Mouse (Mus musculus) Patski (cell line): Measurements from ENCODE around the gene Ankrd34b. TPM values are rescaled to one million over a fixed set of nuclear protein-coding genes. Genes with fewer than 3 reads are reported as not detected.
A peak's percentile ranks its signal among the peaks of the same experiment; 100 is the strongest.

Experiments
- ATAC-seq: fragments of 100-300 bp; one replicate; pipeline ENCODE4 v1.8.0; 2021
- CTCF ChIA-PET: fragments of 350-600 bp; sonication (Branson Sonifier 250); formaldehyde crosslinking; loops from one replicate; lab custom pipeline; 2022; ENCODE audit warnings: inconsistent platforms; lab: Charles Lee
- POLR2A ChIA-PET: fragments of 350-600 bp; sonication (Branson Sonifier 250); formaldehyde crosslinking; loops from one replicate; lab custom pipeline; 2022; ENCODE audit warnings: antibody characterized with exemption, inconsistent platforms; lab: Charles Lee
- DNase-seq: peaks from one replicate; pipeline ENCODE4 v3.0.0-alpha.2; 2011; ENCODE audit warnings: low read depth, low spot score
- H3K27me3 ChIP-seq: fragments of 371-371 bp; one replicate; pipeline ENCODE4 v1.5.1; 2021
- CTCF ChIP-seq: fragments of 100-300 bp; IDR thresholded peaks from one replicate; pipeline ENCODE4 v1.5.1; 2021
- in situ Hi-C: fragments of 300-500 bp; cut with MboI; formaldehyde crosslinking; loops from 3 replicates; pipeline ENCODE4 v1.11.1; 2018; ENCODE audit warnings: low pct_unique_long_range_greater_than_20kb, mixed read lengths
- polyA plus RNA-seq: library from polyadenylated mRNA; unstranded; gene quantifications from one replicate; pipeline ENCODE4 v1.2.3, GENCODE M21; 2021

Ankrd34b gene
- polyA plus RNA-seq, 1 experiment from 2014 or later, result 0.01 TPM

DNA sequence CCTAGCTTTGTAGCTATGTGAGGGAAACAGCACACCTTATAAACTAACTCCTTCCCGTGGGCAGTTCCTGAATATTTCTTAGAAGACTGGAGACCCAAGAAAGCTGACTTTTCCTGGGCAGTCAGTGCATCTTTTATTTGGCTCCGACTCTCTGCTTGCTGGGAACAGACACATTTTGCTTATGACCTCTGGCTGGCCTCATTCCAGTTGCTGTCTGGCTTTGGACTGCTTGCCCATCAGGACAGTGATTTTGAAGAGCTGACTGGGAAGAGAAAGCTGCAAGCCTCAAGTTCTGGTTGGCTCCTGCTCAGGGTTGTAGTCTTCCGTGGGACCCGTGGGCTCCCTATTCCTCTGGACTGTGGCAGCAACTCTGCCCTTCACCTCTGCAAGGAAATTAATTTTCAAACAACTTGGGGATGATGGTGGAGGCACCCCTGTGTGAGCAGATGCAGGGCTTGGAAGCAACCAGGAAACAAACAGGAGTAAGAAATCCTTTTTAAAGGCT lies 1.7 kb downstream of the Ankrd34b start:
- in situ Hi-C loops, result no loop called here
- no peak for DNase-seq
- H3K27me3 ChIP-seq, result peaks cover 25% of the 10 kb centered on the region
- ChIA-PET POLR2A (no interaction called here), CTCF (no interaction called here)
- no peak for TF ChIP-seq CTCF
- ATAC-seq, result no peak

DNA sequence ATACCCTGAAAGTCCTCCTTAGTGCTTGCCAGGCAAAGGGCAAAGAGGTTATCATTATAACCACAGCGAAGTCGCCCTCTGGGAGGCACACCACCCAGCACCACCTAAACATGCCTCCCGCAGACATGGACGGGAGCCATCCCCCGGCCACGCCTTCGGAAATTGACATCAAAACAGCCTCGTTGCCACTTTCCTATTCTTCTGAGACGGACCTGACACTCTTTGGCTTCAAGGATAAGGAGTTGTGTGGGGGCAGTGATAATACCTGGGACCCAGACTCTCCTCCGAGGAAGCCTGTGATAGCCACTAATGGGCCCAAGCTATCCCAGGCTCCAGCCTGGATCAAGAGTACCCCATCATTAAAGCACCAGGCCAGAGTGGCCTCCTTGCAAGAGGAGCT lies 13.0 kb downstream of the Ankrd34b start:
- CTCF ChIA-PET, result no interaction called here
- in situ Hi-C loops, result no loop called here

GRCm38 (mm10) chr13:92440286-92440685 lies 14.6 kb downstream of the Ankrd34b start:
- POLR2A ChIA-PET, result interaction anchor here (0.5 kb wide), 1 partner anchor 376 kb away, joined by 3 read pairs; no protein-coding TSS in a partner anchor
- in situ Hi-C loops, result no loop called here
- no peak for DNase-seq
- no peak for TF ChIP-seq CTCF
- CTCF ChIA-PET, result no interaction called here
- H3K27me3 ChIP-seq, result peaks cover 7% of the 10 kb centered on the region
- ATAC-seq, result no peak

More for the DNA sequence above, 13.0 kb downstream of the Ankrd34b start:
- ATAC-seq (no peak), DNase-seq (no peak)
- TF ChIP-seq CTCF, result no peak
- POLR2A ChIA-PET, result no interaction called here
- peaks cover 7% of the 10 kb centered on the region for H3K27me3 ChIP-seq

DNA sequence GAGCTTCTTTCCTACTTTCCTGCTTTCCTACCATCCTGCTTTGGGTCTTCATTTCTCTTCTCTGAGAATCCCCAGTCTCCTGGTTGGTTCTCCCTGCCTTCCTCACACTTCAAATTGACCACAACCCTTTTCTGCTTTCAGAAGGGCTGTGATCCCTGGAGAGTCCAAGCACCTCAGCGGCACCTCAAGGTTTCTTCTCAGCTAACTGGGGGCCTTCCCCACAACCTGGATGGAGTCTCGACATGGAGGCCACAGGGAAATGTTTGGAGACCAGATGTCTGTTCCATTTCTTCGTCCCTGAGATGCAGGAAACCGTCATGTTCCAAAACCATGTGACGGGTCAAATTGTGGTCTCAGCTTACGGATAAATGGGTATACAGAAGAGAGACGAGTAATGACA lies 21.2 kb downstream of the Ankrd34b start:
- ATAC-seq (no peak), DNase-seq (no peak)
- H3K27me3 ChIP-seq, result no peaks in the 10 kb centered on the region
- ChIA-PET POLR2A (no interaction called here), CTCF (interaction anchor here (1.6 kb wide), 1 partner anchor 11 kb away, joined by 3 read pairs; no protein-coding TSS in a partner anchor)
- no peak for TF ChIP-seq CTCF
- in situ Hi-C loops, result no loop called here

- no peaks in the 10 kb centered on the region for H3K27me3 ChIP-seq
- no peak for DNase-seq
- POLR2A ChIA-PET, result no interaction called here
- CTCF ChIA-PET, result interaction anchor here (3.0 kb wide), 1 partner anchor 9 kb away, joined by 10 read pairs; no protein-coding TSS in a partner anchor
- in situ Hi-C loops, result no loop called here
- TF ChIP-seq CTCF, result no peak
- ATAC-seq, result no peak
These were observed 39.0 kb downstream of the Ankrd34b start for GRCm38 (mm10) chr13:92464698-92465097.

GRCm38 (mm10) chr13:92467891-92468290 lies 42.2 kb downstream of the Ankrd34b start:
- ATAC-seq (no peak), DNase-seq (no peak)
- in situ Hi-C loops, result no loop called here
- ChIA-PET CTCF (no interaction called here), POLR2A (no interaction called here)
- no peak for TF ChIP-seq CTCF
- no peaks in the 10 kb centered on the region for H3K27me3 ChIP-seq

DNA sequence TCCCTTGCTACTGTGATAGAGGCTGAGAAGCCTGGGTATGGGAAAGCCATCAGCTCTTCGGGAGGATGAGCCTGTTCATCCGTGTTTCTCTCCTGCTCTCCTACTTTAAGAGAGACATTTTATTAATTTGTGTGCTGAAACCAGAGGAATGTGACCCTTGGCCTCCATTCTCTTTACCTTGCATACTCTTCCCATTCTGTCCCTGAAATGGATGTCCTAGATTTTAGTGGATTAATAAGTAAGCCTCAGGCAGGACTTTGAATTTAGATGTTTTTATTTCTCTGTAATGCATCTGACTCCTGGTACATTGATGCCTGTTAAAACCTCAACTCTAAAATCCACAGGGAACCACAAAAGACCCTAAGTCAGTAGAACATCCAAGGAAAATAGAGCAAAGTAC lies 43.7 kb downstream of the Ankrd34b start:
- ATAC-seq (no peak), DNase-seq (no peak)
- in situ Hi-C loops, result no loop called here
- ChIA-PET CTCF (no interaction called here), POLR2A (no interaction called here)
- no peaks in the 10 kb centered on the region for H3K27me3 ChIP-seq
- TF ChIP-seq CTCF, result no peak

DNA sequence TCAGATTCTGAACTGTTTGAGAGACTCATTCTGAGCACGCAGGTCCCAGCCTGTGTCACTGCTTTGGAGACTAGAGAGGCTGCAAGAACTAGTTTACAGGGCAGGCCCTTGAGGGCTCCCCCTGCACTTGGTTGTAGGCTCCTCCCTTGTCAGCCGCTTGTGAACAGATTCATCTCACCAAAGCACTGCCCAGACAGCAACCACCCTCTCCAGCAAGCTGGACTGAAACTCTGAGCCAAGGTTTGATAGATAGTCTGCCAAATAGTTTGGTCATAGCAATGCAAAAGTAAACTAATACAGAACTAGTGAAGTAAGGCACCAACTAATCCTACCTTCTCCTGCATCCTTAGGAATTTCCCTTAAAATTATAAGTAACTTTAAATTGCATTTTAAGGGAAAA lies 44.5 kb downstream of the Ankrd34b start:
- DNase-seq (no peak), ATAC-seq (no peak)
- H3K27me3 ChIP-seq, result no peaks in the 10 kb centered on the region
- TF ChIP-seq CTCF, result no peak
- in situ Hi-C loops, result no loop called here
- ChIA-PET POLR2A (interaction anchor here (0.9 kb wide), 1 partner anchor 11 kb away, joined by 4 read pairs; no protein-coding TSS in a partner anchor), CTCF (interaction anchor here (0.9 kb wide), 1 partner anchor 12 kb away, joined by 4 read pairs; no protein-coding TSS in a partner anchor)

DNA sequence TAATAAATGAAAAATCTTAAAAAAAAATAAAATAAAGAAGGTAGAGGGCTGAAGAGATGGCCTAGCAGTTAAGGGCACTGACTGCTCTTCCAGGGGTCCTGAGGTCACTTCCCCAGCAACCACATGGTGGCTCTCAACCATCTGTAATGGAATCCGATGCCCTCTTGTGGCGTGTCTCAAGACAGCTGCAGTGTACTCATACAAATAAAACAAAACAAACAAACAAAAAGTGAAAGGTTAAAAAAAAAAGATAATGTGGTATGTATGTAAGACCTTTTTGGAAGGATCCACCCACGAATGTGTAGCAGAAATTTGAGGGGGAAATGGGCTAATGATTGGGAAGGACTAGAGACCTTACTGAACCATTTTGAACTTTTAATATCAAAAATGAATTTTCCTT lies 57.7 kb downstream of the Ankrd34b start:
- CTCF ChIA-PET, result no interaction called here
- POLR2A ChIA-PET, result no interaction called here
- in situ Hi-C loops, result loop anchor here (5.0 kb wide), 2 partner anchors 121 to 571 kb away; no protein-coding TSS in a partner anchor
- ATAC-seq (peak; percentile 67), DNase-seq (no peak)
- peak; percentile 87 for TF ChIP-seq CTCF
- no peaks in the 10 kb centered on the region for H3K27me3 ChIP-seq

GRCm38 (mm10) chr13:92483852-92484463 lies 58.3 kb downstream of the Ankrd34b start, which contains the start of gene Fam151b:
TSS of gene Fam151b (minus strand) at chr13:92484015.
- no peak for TF ChIP-seq CTCF
- DNase-seq (peak; percentile 76), ATAC-seq (peak; percentile 100)
- ChIA-PET CTCF (interaction anchor here (1.3 kb wide), 1 partner anchor 10 kb away, joined by 4 read pairs; no protein-coding TSS in a partner anchor), POLR2A (no interaction called here)
- no peaks in the 10 kb centered on the region for H3K27me3 ChIP-seq
- in situ Hi-C loops, result loop anchor here (5.0 kb wide), 2 partner anchors 122 to 572 kb away; no protein-coding TSS in a partner anchor

- DNase-seq (no peak), ATAC-seq (no peak)
- no peaks in the 10 kb centered on the region for H3K27me3 ChIP-seq
- POLR2A ChIA-PET, result no interaction called here
- in situ Hi-C loops, result no loop called here
- TF ChIP-seq CTCF, result no peak
- CTCF ChIA-PET, result no interaction called here
These were observed 65.1 kb downstream of the Ankrd34b start for GRCm38 (mm10) chr13:92490817-92491216.

Other genes starting within 250 kb of the Ankrd34b start
- not detected for gene Gm20379, start 119.9 kb upstream of the Ankrd34b start, polyA plus RNA-seq
- gene Dhfr, start 71.2 kb upstream of the Ankrd34b start, polyA plus RNA-seq, result 7.8 TPM
- gene Msh3, start 70.9 kb upstream of the Ankrd34b start, polyA plus RNA-seq, result 19.0 TPM
- gene Fam151b, start 58.1 kb downstream of the Ankrd34b start, polyA plus RNA-seq, result 5.5 TPM
- gene Zfyve16, start 105.0 kb downstream of the Ankrd34b start, polyA plus RNA-seq, result 24.9 TPM
- not detected for gene Spz1, start 150.3 kb downstream of the Ankrd34b start, polyA plus RNA-seq
- 13.8 TPM for gene Serinc5, start 185.2 kb downstream of the Ankrd34b start, polyA plus RNA-seq